Mouse (Mus musculus) adrenal gland, adult 2 months (tissue): ENCODE data around the gene Stn1. TPM values are rescaled to one million over a fixed set of nuclear protein-coding genes. Genes with fewer than 3 reads are reported as not detected.
"Not testable (repeated sequence)": the region's sequence is repeated elsewhere in the genome, so short reads cannot be mapped to it uniquely, and the experiment has no call there.

Experiments
- DNase-seq: peaks from one replicate; pipeline ENCODE4 v3.0.0; 2021
- long read RNA-seq: library from polyadenylated mRNA; stranded (forward); transcript quantifications from one replicate; pipeline ENCODE4 v2.0.0, GENCODE M21; 2021
- polyA plus RNA-seq: library from polyadenylated mRNA; depleted of rRNA; stranded (reverse); fragments of >200 nt; gene quantifications from 2 replicates; pipeline ENCODE4 v1.2.3, GENCODE M21; 2012; rRNA removed
- total RNA-seq, 2 experiments: library from RNA; stranded (reverse); gene quantifications; 2 replicates each; pipeline ENCODE4 v1.2.3; 2021

The Stn1 gene
- 10 to 100 TPM in 1 of 2 experiments, 1 to 10 TPM in 1; 8.3 to 11.9 TPM for total RNA-seq
- polyA plus RNA-seq = 10.8 TPM in 2 replicates
- long read RNA-seq, transcript Stn1-201 (10 exons, 1,992 nt) = major isoform, 13 of 14 reads
- long read RNA-seq, partial matches to known transcripts = 1 of 14 reads
- long read RNA-seq, other reads (novel, unspliced or antisense) = 0 of 14 reads

- DNase-seq = peak; percentile 19
Observed at GRCm38 (mm10) chr19:47537300-47537792, at the start of gene Stn1. Gene Stn1, minus strand, starts transcription at chr19:47537507.

- no peak for DNase-seq
Observed at GRCm38 (mm10) chr19:47587009-47587408, 49.7 kb upstream of the Stn1 start.

- DNase-seq = no peak
Observed at GRCm38 (mm10) chr19:47585772-47586171, 48.5 kb upstream of the Stn1 start.

GRCm38 (mm10) chr19:47579788-47580631 lies 42.7 kb upstream of the Stn1 start:
- DNase-seq = peak; percentile 56

GRCm38 (mm10) chr19:47579225-47579787 lies 42.0 kb upstream of the Stn1 start, which contains the start of gene Slk:
Gene Slk, plus strand, starts transcription at chr19:47579678.
- peak; percentile 91 for DNase-seq

GRCm38 (mm10) chr19:47578581-47579224 lies 41.4 kb upstream of the Stn1 start:
- DNase-seq = no peak

GRCm38 (mm10) chr19:47573718-47574117 lies 36.4 kb upstream of the Stn1 start:
- no peak for DNase-seq

GRCm38 (mm10) chr19:47571981-47572380 lies 34.7 kb upstream of the Stn1 start:
- not testable (repeated sequence) for DNase-seq

- no peak for DNase-seq
Observed at GRCm38 (mm10) chr19:47570042-47570441, 32.7 kb upstream of the Stn1 start.

GRCm38 (mm10) chr19:47565994-47566393 lies 28.7 kb upstream of the Stn1 start:
- DNase-seq = no peak

GRCm38 (mm10) chr19:47565031-47565654 lies 27.8 kb upstream of the Stn1 start:
- DNase-seq = no peak

GRCm38 (mm10) chr19:47563715-47564114 lies 26.4 kb upstream of the Stn1 start:
- DNase-seq = no peak

GRCm38 (mm10) chr19:47561996-47562441 lies 24.7 kb upstream of the Stn1 start:
- DNase-seq = no peak

GRCm38 (mm10) chr19:47560544-47561161 lies 23.3 kb upstream of the Stn1 start:
- no peak for DNase-seq

GRCm38 (mm10) chr19:47559751-47560512 lies 22.6 kb upstream of the Stn1 start:
- no peak for DNase-seq

- DNase-seq = no peak
Observed at GRCm38 (mm10) chr19:47559145-47559544, 21.8 kb upstream of the Stn1 start.

GRCm38 (mm10) chr19:47549584-47549983 lies 12.3 kb upstream of the Stn1 start:
- no peak for DNase-seq

GRCm38 (mm10) chr19:47549174-47549573 lies 11.9 kb upstream of the Stn1 start:
- DNase-seq = no peak

- DNase-seq = no peak
Observed at GRCm38 (mm10) chr19:47548432-47549076, 11.2 kb upstream of the Stn1 start.

- DNase-seq = no peak
Observed at GRCm38 (mm10) chr19:47545528-47545927, 8.2 kb upstream of the Stn1 start.
